Mouse (Mus musculus) forebrain, embryonic 12.5 days (tissue): ENCODE data around the gene Egr2. TPM values are rescaled to one million over a fixed set of nuclear protein-coding genes. Genes with fewer than 3 reads are reported as not detected.

Source experiments
- ATAC-seq: fragments of 200-750 bp; cut with Nextera tagmentation; 2 replicates; pipeline ENCODE4 v1.8.0; 2017; ENCODE audit warnings: moderate TSS enrichment; ENCODE audit not compliant: low FRiP score
- H3K27ac ChIP-seq: fragments of 300-500 bp; sonication (generic); 2 replicates; pipeline ENCODE4 v1.5.1; 2016; ENCODE audit warnings: mild to moderate bottlenecking
- H3K27me3 ChIP-seq: fragments of 300-500 bp; sonication (generic); 2 replicates; pipeline ENCODE4 v1.6.1; 2016; ENCODE audit warnings: mild to moderate bottlenecking
- H3K36me3 ChIP-seq: fragments of 300-500 bp; sonication (generic); replicated peaks from 2 replicates; pipeline ENCODE4 v1.6.1; 2016; ENCODE audit warnings: mild to moderate bottlenecking
- H3K4me1 ChIP-seq: fragments of 300-500 bp; sonication (generic); 2 replicates; pipeline ENCODE4 v1.6.1; 2016
- H3K4me2 ChIP-seq: fragments of 300-500 bp; sonication (generic); 2 replicates; pipeline ENCODE4 v1.6.1; 2016; ENCODE audit warnings: mild to moderate bottlenecking, moderate library complexity
- H3K4me3 ChIP-seq: fragments of 300-500 bp; sonication (generic); replicated peaks from 2 replicates; pipeline ENCODE4 v1.5.1; 2016; ENCODE audit warnings: mild to moderate bottlenecking
- H3K9ac ChIP-seq: fragments of 300-500 bp; sonication (generic); 2 replicates; pipeline ENCODE4 v1.6.1; 2016; ENCODE audit warnings: mild to moderate bottlenecking
- H3K9me3 ChIP-seq: fragments of 300-500 bp; sonication (generic); 2 replicates; pipeline ENCODE4 v1.6.1; 2016
- WGBS: fragments of 180-500 bp; shearing (Covaris S2); methylation state at CpG from one replicate; pipeline ENCODE4 v1.1.7; 2016; 5-methylcytosine and 5-hydroxymethylcytosine counted together
- polyA plus RNA-seq: library from polyadenylated mRNA; unstranded; fragments of >200 nt; fragmentation: Nextera tagmentation; extraction: Ambion mirVana; gene quantifications from 2 replicates; pipeline ENCODE4 v1.2.1, GENCODE M21; 2016

Egr2 gene
- polyA plus RNA-seq, 1 experiment from 2014 or later = 0.20 TPM

GRCm38 (mm10) chr10:67581698-67582285 is 46.5 kb downstream of the Egr2 start:
- no peaks in the 10 kb centered on the region for H3K36me3 ChIP-seq
- no peak for ATAC-seq
- no peak overlapping the region for H3K4me2 ChIP-seq
- no peaks in the 10 kb centered on the region for H3K9me3 ChIP-seq
- no peak overlapping the region for H3K4me3 ChIP-seq
- WGBS = 91% methylated on average over 12 of the region's 12 CpGs
- H3K9ac ChIP-seq = no peak overlapping the region
- H3K4me1 ChIP-seq = no peaks in the 10 kb centered on the region; the same call in 1 of the 2 replicates
- peaks cover 12% of the 10 kb centered on the region for H3K27me3 ChIP-seq
- no peak overlapping the region for H3K27ac ChIP-seq

GRCm38 (mm10) chr10:67585873-67586610 is 50.8 kb downstream of the Egr2 start:
- WGBS = 89% methylated on average over 18 of the region's 18 CpGs
- H3K27ac ChIP-seq = no peak overlapping the region
- H3K4me2 ChIP-seq = no peak overlapping the region
- H3K4me1 ChIP-seq = no peaks in the 10 kb centered on the region; the same call in 1 of the 2 replicates
- no peaks in the 10 kb centered on the region for H3K36me3 ChIP-seq
- no peaks in the 10 kb centered on the region; the same call in 1 of the 2 replicates for H3K27me3 ChIP-seq
- no peak for ATAC-seq
- H3K9ac ChIP-seq = no peak overlapping the region
- H3K9me3 ChIP-seq = no peaks in the 10 kb centered on the region
- H3K4me3 ChIP-seq = no peak overlapping the region

Other genes starting within 250 kb of the Egr2 start
- 56.2 and 62.6 TPM in 2 replicates for gene Ado, start 13.5 kb downstream of the Egr2 start, polyA plus RNA-seq